Mouse (Mus musculus) right cerebral cortex, adult 2 months (tissue): ENCODE results near the gene Cts7.

Experiments used
- DNase-seq, 2 experiments: peaks; one replicate each; pipeline ENCODE4 v3.0.0; 2021 to 2022; ENCODE audit warnings: low spot score in 2 of 2

The Cts7 gene

GRCm38 (mm10) chr13:61358097-61358496 lies at the start of gene Cts7:
Gene Cts7, minus strand, starts transcription at chr13:61358197.
- no peak for DNase-seq
